Mouse (Mus musculus) retina, embryonic 14.5 days (tissue): ENCODE measurements around the gene Kif23.

Experiments used
- DNase-seq: peaks from one replicate; pipeline ENCODE4 v3.0.0-alpha.2; 2015; ENCODE audit warnings: low spot score

Kif23 gene

GRCm38 (mm10) chr9:61906912-61907311 lies 39.7 kb downstream of the Kif23 start:
- peak; percentile 60 for DNase-seq

GRCm38 (mm10) chr9:61905576-61905975 lies 41.0 kb downstream of the Kif23 start:
- no peak for DNase-seq

- no peak for DNase-seq
These were observed 42.4 kb downstream of the Kif23 start for GRCm38 (mm10) chr9:61904201-61904600.

- DNase-seq, result no peak
These were observed 44.1 kb downstream of the Kif23 start for GRCm38 (mm10) chr9:61902445-61902844.

GRCm38 (mm10) chr9:61901574-61901973 lies 45.0 kb downstream of the Kif23 start:
- DNase-seq, result no peak

GRCm38 (mm10) chr9:61899804-61900203 lies 46.8 kb downstream of the Kif23 start:
- DNase-seq, result peak; percentile 92

- peak; percentile 96 for DNase-seq
These were observed 48.2 kb downstream of the Kif23 start for GRCm38 (mm10) chr9:61898401-61898800.

- no peak for DNase-seq
These were observed 51.6 kb downstream of the Kif23 start for GRCm38 (mm10) chr9:61895014-61895413.

- DNase-seq, result no peak
These were observed 56.7 kb downstream of the Kif23 start for GRCm38 (mm10) chr9:61889855-61890254.

- DNase-seq, result no peak
These were observed 58.8 kb downstream of the Kif23 start for GRCm38 (mm10) chr9:61887661-61888379.

GRCm38 (mm10) chr9:61885964-61886363 lies 60.6 kb downstream of the Kif23 start:
- no peak for DNase-seq

- no peak for DNase-seq
These were observed 61.6 kb downstream of the Kif23 start for GRCm38 (mm10) chr9:61884936-61885335.

GRCm38 (mm10) chr9:61884375-61884774 lies 62.2 kb downstream of the Kif23 start:
- DNase-seq, result peak; percentile 69

- no peak for DNase-seq
These were observed 64.4 kb downstream of the Kif23 start for GRCm38 (mm10) chr9:61882179-61882578.

GRCm38 (mm10) chr9:61878889-61879288 lies 67.7 kb downstream of the Kif23 start:
- DNase-seq, result peak; percentile 89

- peak; percentile 54 for DNase-seq
These were observed 69.0 kb downstream of the Kif23 start for GRCm38 (mm10) chr9:61877373-61878112.

- DNase-seq, result no peak
These were observed 73.2 kb downstream of the Kif23 start for GRCm38 (mm10) chr9:61873325-61873724.

GRCm38 (mm10) chr9:61872246-61872941 lies 74.2 kb downstream of the Kif23 start:
- peak; percentile 60 for DNase-seq

- DNase-seq, result no peak
These were observed 74.7 kb downstream of the Kif23 start for GRCm38 (mm10) chr9:61871839-61872238.

GRCm38 (mm10) chr9:61867659-61868058 lies 78.9 kb downstream of the Kif23 start:
- DNase-seq, result no peak
